Mouse (Mus musculus): ENCODE data around the gene Mettl27. TPM values are rescaled to one million over a fixed set of nuclear protein-coding genes. Genes with fewer than 3 reads are reported as not detected.

Gene Mettl27
- total RNA-seq, 1 experiment, result 15.6 TPM

DNA sequence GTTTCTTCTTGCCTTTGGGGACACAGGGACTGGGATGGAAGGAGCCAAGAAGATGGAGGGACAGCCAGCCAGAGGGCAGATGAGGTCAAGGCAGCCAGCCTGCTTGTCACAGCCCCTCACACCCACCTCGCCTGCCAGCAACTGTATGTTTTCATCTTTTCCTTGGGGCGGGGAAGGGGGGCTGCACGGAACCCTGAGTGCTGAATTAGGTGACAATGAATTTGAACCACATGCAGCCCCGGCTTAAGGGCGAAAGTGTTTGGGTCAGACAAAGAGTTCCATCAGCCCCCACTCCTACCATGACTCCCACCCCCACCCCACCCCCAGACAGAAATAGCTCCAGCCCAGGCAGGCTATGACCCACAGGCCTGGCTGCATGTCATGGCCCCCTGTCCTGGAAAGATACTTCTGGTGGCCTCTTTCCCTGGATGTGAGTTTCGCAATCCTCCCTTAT, 41.5 kb upstream of the Mettl27 start:
- Histone ChIP-seq H3K9me3 (ENCODE audit: control insufficient read depth, insufficient read depth, low read depth, low read length) (no peaks in the 10 kb centered on the region), H3K4me3 (ENCODE audit: insufficient read depth in 1 of 2, low read depth in 1 of 2, low read length in 2 of 2, poor library complexity in 1 of 2, severe bottlenecking in 1 of 2) (no peak overlapping the region), H3K4me1 (ENCODE audit: control insufficient read depth in 2 of 2, insufficient read depth in 2 of 2, low read length in 2 of 2, poor library complexity in 1 of 2) (peaks cover 0 to 2% of the 10 kb centered on the region in 2 experiments; a peak in 1 of 4 replicates), H3K27ac (ENCODE audit: insufficient read depth, low read depth, low read length, poor library complexity, severe bottlenecking) (no peak overlapping the region), H3K9ac (ENCODE audit: insufficient read depth, low read depth, low read length, poor library complexity, severe bottlenecking) (no peak overlapping the region), H3K36me3 (ENCODE audit: control insufficient read depth, insufficient read depth, low read length, poor library complexity, severe bottlenecking) (no peaks in the 10 kb centered on the region)
- no peak for DNase-seq (ENCODE audit: low read depth, low spot score)
- no peak for TF ChIP-seq CHD2 (IDR thresholded peaks at IDR 0.05; ENCODE audit: low read depth, low read length)
- no peak for TF ChIP-seq HCFC1 (IDR thresholded peaks at IDR 0.05; ENCODE audit: borderline replicate concordance, insufficient read depth, low read length)
- no peak for TF ChIP-seq MAFK (IDR thresholded peaks at IDR 0.05; ENCODE audit: insufficient read depth, low read depth, low read length)
- TF ChIP-seq ZC3H11A (IDR thresholded peaks at IDR 0.05; ENCODE audit: borderline replicate concordance, low read depth, low read length), result no peak
- TF ChIP-seq ZNF384 (IDR thresholded peaks at IDR 0.05; ENCODE audit: low read depth, low read length), result no peak
- in situ Hi-C loops (cut with MboI; ENCODE audit: low sequenced_read_pairs in 2 of 2, unreplicated experiment in 2 of 2), result no loop called here

- in situ Hi-C loops (cut with MboI; ENCODE audit: low sequenced_read_pairs in 2 of 2, unreplicated experiment in 2 of 2), result no loop called here
- H3K27ac ChIP-seq (ENCODE audit: insufficient read depth, low read depth, low read length, poor library complexity, severe bottlenecking), result no peak overlapping the region
Measured at GRCm38 (mm10) chr5:134891552-134891951, 40.6 kb upstream of the Mettl27 start.

GRCm38 (mm10) chr5:134892717-134893116, 39.5 kb upstream of the Mettl27 start:
- Histone ChIP-seq H3K36me3 (ENCODE audit: control insufficient read depth, insufficient read depth, low read length, poor library complexity, severe bottlenecking) (no peaks in the 10 kb centered on the region), H3K27ac (ENCODE audit: insufficient read depth, low read depth, low read length, poor library complexity, severe bottlenecking) (no peak overlapping the region), H3K9me3 (ENCODE audit: control insufficient read depth, insufficient read depth, low read depth, low read length) (no peaks in the 10 kb centered on the region), H3K4me1 (ENCODE audit: control insufficient read depth in 2 of 2, insufficient read depth in 2 of 2, low read length in 2 of 2, poor library complexity in 1 of 2) (peaks cover 0 to 3% of the 10 kb centered on the region in 2 experiments; a peak in 1 of 4 replicates), H3K4me3 (ENCODE audit: insufficient read depth in 1 of 2, low read depth in 1 of 2, low read length in 2 of 2, poor library complexity in 1 of 2, severe bottlenecking in 1 of 2) (no peak overlapping the region), H3K9ac (ENCODE audit: insufficient read depth, low read depth, low read length, poor library complexity, severe bottlenecking) (no peak overlapping the region)
- in situ Hi-C loops (cut with MboI; ENCODE audit: low sequenced_read_pairs in 2 of 2, unreplicated experiment in 2 of 2), result no loop called here
- no peak for TF ChIP-seq ZC3H11A (IDR thresholded peaks at IDR 0.05; ENCODE audit: borderline replicate concordance, low read depth, low read length)
- no peak for TF ChIP-seq ZNF384 (IDR thresholded peaks at IDR 0.05; ENCODE audit: low read depth, low read length)
- TF ChIP-seq MAFK (IDR thresholded peaks at IDR 0.05; ENCODE audit: insufficient read depth, low read depth, low read length), result no peak
- TF ChIP-seq HCFC1 (IDR thresholded peaks at IDR 0.05; ENCODE audit: borderline replicate concordance, insufficient read depth, low read length), result no peak
- no peak for TF ChIP-seq CHD2 (IDR thresholded peaks at IDR 0.05; ENCODE audit: low read depth, low read length)
- DNase-seq (ENCODE audit: low read depth, low spot score), result no peak

More at GRCm38 (mm10) chr5:134891552-134891951, 40.6 kb upstream of the Mettl27 start:
- Histone ChIP-seq H3K4me1 (ENCODE audit: control insufficient read depth in 2 of 2, insufficient read depth in 2 of 2, low read length in 2 of 2, poor library complexity in 1 of 2) (peaks cover 0 to 2% of the 10 kb centered on the region in 2 experiments; a peak in 1 of 4 replicates), H3K9ac (ENCODE audit: insufficient read depth, low read depth, low read length, poor library complexity, severe bottlenecking) (no peak overlapping the region), H3K36me3 (ENCODE audit: control insufficient read depth, insufficient read depth, low read length, poor library complexity, severe bottlenecking) (no peaks in the 10 kb centered on the region), H3K4me3 (ENCODE audit: insufficient read depth in 1 of 2, low read depth in 1 of 2, low read length in 2 of 2, poor library complexity in 1 of 2, severe bottlenecking in 1 of 2) (no peak overlapping the region), H3K9me3 (ENCODE audit: control insufficient read depth, insufficient read depth, low read depth, low read length) (no peaks in the 10 kb centered on the region)
- no peak for DNase-seq (ENCODE audit: low read depth, low spot score)
- TF ChIP-seq MAFK (IDR thresholded peaks at IDR 0.05; ENCODE audit: insufficient read depth, low read depth, low read length) (no peak), ZC3H11A (IDR thresholded peaks at IDR 0.05; ENCODE audit: borderline replicate concordance, low read depth, low read length) (no peak), ZNF384 (IDR thresholded peaks at IDR 0.05; ENCODE audit: low read depth, low read length) (no peak), CHD2 (IDR thresholded peaks at IDR 0.05; ENCODE audit: low read depth, low read length) (no peak), HCFC1 (IDR thresholded peaks at IDR 0.05; ENCODE audit: borderline replicate concordance, insufficient read depth, low read length) (no peak)

GRCm38 (mm10) chr5:134895291-134895690, 36.9 kb upstream of the Mettl27 start:
- Histone ChIP-seq H3K9me3 (ENCODE audit: control insufficient read depth, insufficient read depth, low read depth, low read length) (no peaks in the 10 kb centered on the region), H3K9ac (ENCODE audit: insufficient read depth, low read depth, low read length, poor library complexity, severe bottlenecking) (no peak overlapping the region), H3K36me3 (ENCODE audit: control insufficient read depth, insufficient read depth, low read length, poor library complexity, severe bottlenecking) (no peaks in the 10 kb centered on the region), H3K27ac (ENCODE audit: insufficient read depth, low read depth, low read length, poor library complexity, severe bottlenecking) (no peak overlapping the region), H3K4me3 (ENCODE audit: insufficient read depth in 1 of 2, low read depth in 1 of 2, low read length in 2 of 2, poor library complexity in 1 of 2, severe bottlenecking in 1 of 2) (no peak overlapping the region), H3K4me1 (ENCODE audit: control insufficient read depth in 2 of 2, insufficient read depth in 2 of 2, low read length in 2 of 2, poor library complexity in 1 of 2) (peaks cover 0 to 3% of the 10 kb centered on the region in 2 experiments; a peak in 1 of 4 replicates)
- TF ChIP-seq CHD2 (IDR thresholded peaks at IDR 0.05; ENCODE audit: low read depth, low read length) (no peak), ZNF384 (IDR thresholded peaks at IDR 0.05; ENCODE audit: low read depth, low read length) (no peak), MAFK (IDR thresholded peaks at IDR 0.05; ENCODE audit: insufficient read depth, low read depth, low read length) (no peak), HCFC1 (IDR thresholded peaks at IDR 0.05; ENCODE audit: borderline replicate concordance, insufficient read depth, low read length) (no peak), ZC3H11A (IDR thresholded peaks at IDR 0.05; ENCODE audit: borderline replicate concordance, low read depth, low read length) (no peak)
- in situ Hi-C loops (cut with MboI; ENCODE audit: low sequenced_read_pairs in 2 of 2, unreplicated experiment in 2 of 2), result no loop called here
- DNase-seq (ENCODE audit: low read depth, low spot score), result no peak
